Mouse (Mus musculus) heart, postnatal 4 days (tissue): Measurements from ENCODE around the gene Krt71. TPM values are rescaled to one million over a fixed set of nuclear protein-coding genes. Genes with fewer than 3 reads are reported as not detected.
"Not testable (repeated sequence)": the region's sequence is repeated elsewhere in the genome, so short reads cannot be mapped to it uniquely, and the experiment has no call there.

ENCODE experiments used
- DNase-seq: peaks from one replicate; pipeline ENCODE4 v3.0.0; 2021
- total RNA-seq, 2 experiments: library from RNA; stranded (reverse); gene quantifications; 2 replicates each; pipeline ENCODE4 v1.2.3; 2021

The Krt71 gene
- not detected for total RNA-seq

- DNase-seq: no peak
Measured at GRCm38 (mm10) chr15:101742711-101743110, at the start of gene Krt71. Gene Krt71, minus strand, starts transcription at chr15:101743109.

GRCm38 (mm10) chr15:101790867-101791266, 48.0 kb upstream of the Krt71 start:
- no peak for DNase-seq

- no peak for DNase-seq
Measured at GRCm38 (mm10) chr15:101786360-101786759, 43.5 kb upstream of the Krt71 start, which contains the start of gene Krt72. Gene Krt72, minus strand, starts transcription at chr15:101786460.

DNA sequence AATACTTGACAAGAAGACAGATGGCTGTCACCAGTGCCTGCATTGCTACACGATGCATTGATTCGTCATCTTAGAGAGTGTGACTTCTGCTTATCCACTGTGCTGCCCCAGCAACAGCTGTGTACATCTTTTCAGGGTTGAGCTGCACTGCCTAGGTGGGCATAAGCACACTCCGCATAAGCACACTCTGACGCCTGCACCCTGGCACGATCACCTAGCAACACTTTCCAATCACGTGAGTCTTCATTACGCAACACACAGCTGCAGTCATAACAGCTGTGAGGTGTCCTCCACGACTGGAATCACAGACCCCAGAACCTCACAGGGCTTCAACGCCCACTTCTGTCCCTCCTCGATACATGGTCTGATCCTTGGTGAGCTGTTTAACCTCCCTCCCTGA, 30.5 kb upstream of the Krt71 start:
- no peak for DNase-seq

DNA sequence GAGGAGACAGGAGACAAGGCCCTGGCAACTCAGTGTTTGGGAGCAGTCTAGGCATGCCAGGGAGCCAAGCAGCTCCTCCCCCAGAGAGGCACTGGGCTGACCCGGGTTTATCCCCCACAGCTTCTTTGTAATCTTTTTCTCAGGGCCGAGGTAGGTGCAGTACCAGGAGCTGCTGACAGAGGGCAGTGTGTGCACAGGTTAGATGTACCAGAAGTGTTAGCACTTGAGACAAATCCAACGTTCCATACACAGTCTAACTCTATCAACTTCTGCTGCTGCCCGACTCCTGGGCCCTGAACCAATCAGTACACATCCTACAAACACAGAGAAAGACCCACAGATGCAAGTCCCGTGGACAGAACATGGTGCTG, 29.8 kb upstream of the Krt71 start:
- peak; percentile 92 for DNase-seq

GRCm38 (mm10) chr15:101772080-101772710, 29.3 kb upstream of the Krt71 start:
- DNase-seq: peak; percentile 37

DNA sequence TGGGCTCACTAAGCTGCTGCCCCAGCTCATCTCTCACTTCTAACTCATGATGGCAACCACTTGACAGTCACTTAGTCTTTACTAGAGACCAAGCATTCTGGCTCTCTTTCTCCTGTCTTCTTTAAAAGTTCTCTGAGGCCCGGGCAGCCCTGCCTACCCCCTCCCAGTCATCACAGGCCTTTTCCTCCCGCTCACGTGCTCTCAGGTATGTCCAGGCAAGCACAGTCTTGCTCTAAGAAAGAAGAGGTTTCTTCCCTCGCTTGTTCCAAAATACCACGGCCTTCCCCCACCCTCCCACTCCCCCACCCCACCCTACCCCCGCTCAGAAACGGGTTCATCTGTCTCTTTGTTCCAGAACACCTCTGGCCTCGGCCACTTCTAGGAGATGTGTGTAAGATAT, 27.3 kb upstream of the Krt71 start:
- no peak for DNase-seq

DNA sequence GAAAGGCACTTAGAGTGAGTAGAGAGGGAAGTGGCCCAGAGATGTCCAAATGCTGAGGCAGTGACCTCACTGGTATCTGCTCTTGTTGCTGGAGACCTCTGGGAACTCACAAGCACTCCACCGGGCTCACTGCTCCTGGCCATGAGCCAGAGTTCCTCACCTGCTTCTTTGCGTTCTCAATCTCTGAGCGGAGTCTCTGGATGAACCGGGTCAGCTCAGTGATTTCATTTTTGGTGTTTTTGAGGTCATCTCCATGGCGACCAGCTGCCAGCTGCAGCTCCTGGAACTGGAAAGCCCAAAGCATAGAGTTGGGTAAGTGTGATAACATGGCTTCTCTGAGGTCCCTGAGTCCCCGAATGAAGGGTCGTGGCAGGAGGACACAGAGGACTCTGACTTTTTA, 5.1 kb downstream of the Krt71 start:
- DNase-seq: no peak

DNA sequence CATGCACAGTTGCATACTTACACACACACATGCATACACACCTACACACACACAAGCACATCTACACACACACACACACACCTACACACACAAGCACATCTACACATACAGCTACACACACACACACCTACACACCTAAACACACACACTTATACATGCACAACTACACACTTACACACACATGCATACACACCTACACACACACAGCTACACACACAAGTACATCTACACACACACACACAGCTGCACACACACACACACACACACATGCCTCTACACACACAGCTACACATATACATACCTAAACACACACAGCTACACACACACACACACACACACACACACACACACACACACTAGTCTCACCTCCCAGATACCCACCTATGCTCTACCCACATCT, 12.3 kb downstream of the Krt71 start:
- DNase-seq: no peak

GRCm38 (mm10) chr15:101724686-101725085, 18.2 kb downstream of the Krt71 start:
- DNase-seq: no peak

- no peak for DNase-seq
Measured at GRCm38 (mm10) chr15:101715831-101716230, 27.1 kb downstream of the Krt71 start.

DNA sequence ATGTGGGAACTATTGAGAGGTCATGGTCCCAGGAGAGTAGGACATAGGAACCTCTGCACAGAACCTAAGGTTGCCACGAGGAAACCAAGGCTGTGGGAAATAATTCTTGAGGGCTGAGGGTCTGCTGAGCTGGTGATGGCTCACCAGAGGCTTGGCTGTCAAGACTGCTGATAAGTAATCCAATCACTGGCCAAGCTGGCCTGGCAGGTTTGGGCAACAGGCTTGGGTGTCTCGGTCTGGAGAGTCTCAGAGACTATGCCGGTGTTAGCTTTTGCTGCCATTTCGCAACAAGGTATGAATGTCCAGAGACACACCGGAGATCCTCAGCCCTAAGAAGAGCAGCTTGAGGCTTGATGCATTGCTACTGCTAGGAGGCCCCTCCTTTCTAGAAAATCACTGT, 28.6 kb downstream of the Krt71 start:
- no peak for DNase-seq

DNA sequence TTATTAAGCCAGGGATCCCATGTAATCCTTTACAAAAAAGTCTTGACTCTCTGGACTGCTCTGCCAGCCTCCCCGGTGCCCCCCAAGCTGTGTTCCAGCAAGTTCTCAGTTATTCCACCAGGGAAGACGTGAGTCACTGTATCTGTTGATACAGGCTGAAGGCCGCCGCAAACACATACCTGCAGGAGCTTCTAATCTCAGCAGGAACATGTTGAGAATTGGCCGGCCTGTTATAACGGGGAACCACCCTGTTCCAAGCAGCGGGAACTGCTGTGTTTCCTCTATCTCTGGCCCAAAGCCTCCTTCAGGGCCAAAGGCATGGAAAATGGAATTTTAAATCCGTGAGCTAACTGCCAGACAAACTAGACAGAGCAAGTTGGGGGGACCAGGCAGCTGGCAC, 29.2 kb downstream of the Krt71 start:
- DNase-seq: no peak

DNA sequence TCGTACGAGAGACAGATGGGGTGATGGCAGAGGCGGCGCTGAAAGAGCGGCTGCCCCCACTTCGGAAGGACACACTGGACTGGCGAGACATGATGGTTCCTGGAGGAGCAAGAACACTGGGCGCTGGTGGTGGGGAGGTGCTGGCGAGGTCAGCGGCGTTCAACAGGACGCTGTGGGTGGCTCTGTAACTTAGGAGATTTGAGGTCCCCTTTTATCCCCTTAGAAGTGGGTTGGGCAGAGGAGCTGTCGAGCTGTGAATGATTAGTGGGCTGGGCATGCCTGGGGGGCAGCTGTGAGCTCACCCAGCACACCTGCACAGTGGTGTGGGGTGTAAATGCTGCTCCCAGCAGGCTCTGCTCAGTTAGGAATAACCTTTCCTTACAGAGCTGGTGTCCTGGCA, 30.2 kb downstream of the Krt71 start, which contains the start of gene Krt5:
Krt5 (minus strand) TSS at position 179 of the 400 bp plus-strand sequence.
- DNase-seq: no peak

DNA sequence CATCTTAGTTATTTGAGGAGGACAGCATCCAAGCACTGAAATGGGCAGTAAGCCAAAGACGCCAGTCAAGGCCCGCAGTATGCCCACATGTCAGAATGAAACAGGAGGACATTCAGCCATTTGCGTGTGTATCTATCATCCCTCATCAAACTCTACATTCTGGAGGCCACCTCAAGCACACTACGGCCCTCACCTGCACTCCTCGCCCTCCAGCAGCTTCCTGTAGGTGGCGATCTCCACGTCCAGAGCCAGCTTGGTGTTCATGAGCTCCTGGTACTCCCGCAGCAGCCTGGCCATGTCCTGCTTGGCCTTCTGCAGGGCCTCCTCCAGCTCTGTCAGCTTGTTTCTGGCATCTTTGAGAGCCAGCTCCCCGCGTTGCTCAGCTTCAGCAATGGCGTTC, 34.2 kb downstream of the Krt71 start:
- no peak for DNase-seq

- no peak for DNase-seq
Measured at GRCm38 (mm10) chr15:101707454-101707853, 35.5 kb downstream of the Krt71 start.

DNA sequence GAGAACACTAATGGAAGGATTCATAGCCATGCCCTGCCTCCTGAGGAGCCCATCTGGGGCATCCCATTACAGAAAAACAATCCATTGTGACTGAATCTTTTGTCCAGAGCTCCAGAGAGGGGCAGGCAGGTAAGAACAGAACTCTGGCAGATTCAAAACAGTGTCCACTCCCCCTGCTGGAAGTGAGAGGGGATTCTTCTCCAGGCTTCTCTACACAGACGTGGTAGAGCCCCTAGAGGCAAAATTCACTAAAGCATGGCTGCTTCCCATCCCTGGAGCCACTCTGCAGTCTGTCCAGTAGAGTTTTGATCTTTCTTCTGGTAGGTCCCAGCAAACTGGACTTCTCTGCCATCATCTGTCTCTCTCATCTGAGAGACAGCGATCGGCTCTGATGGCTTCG, 38.8 kb downstream of the Krt71 start:
- DNase-seq: peak; percentile 24

DNA sequence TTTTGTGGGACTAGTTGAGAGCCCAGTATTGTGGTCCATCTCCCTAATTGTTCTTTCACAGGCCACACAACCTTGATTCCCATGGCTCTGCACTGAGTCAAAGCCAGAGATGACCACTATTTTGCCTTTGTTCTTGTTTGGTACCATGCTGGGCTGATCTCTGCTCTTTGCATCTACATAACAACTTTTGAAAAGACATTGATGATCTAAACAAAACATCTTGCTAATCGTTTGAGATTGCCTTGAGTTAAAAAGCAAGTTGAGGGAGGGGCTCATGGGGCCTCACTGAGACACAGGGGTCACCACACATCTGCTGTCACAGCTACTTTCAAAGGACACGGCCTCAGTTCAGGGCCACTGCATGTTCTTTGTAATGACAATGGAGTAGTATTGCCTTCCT, 40.5 kb downstream of the Krt71 start:
- no peak for DNase-seq

- no peak for DNase-seq
Measured at GRCm38 (mm10) chr15:101699866-101700265, 43.0 kb downstream of the Krt71 start.

GRCm38 (mm10) chr15:101699192-101699591, 43.7 kb downstream of the Krt71 start:
- DNase-seq: no peak

GRCm38 (mm10) chr15:101697326-101698188, 45.4 kb downstream of the Krt71 start:
- DNase-seq: no peak

- no peak for DNase-seq
Measured at GRCm38 (mm10) chr15:101694207-101694606, 48.7 kb downstream of the Krt71 start, which contains the start of gene Krt6a. Gene Krt6a, minus strand, starts transcription at chr15:101694307.

- DNase-seq: not testable (repeated sequence)
Measured at GRCm38 (mm10) chr15:101690460-101690859, 52.4 kb downstream of the Krt71 start.

GRCm38 (mm10) chr15:101688161-101688560, 54.7 kb downstream of the Krt71 start:
- no peak for DNase-seq
